ENCODE assay signal across 9 mouse cellular contexts in genomic region chr3:51660821-51661276, GRCm38 (mm10). TPM values are rescaled to one million over a fixed set of nuclear protein-coding genes. Genes with fewer than 3 reads are reported as not detected.
DNase-seq lines count a peak whose midpoint lies in the region; ATAC-seq and TF ChIP-seq lines count a peak whose summit lies in the region.
"Had no signal": no experiment of that assay in that cellular context is flagged by ENCODE, and none has a peak within 500 bp of the region (broad histone marks: within the 10 kb centered on the region; RNA-seq: fewer than 3 reads in every experiment).

No protein-coding gene starts in this region.

- no peak overlapping the region for H3K9ac ChIP-seq in midbrain, embryonic 14.5 days (replicated peaks; ENCODE audit: low read length)
- H3K9ac ChIP-seq in midbrain, embryonic 16.5 days (ENCODE audit: low read depth, low read length): no peak overlapping the region
- peak overlapping the region; percentile 37 for H3K9ac ChIP-seq in liver, embryonic 14.5 days (replicated peaks)

- TF ChIP-seq CTCF in liver, embryonic 14.5 days (IDR thresholded peaks at IDR 0.05; ENCODE audit: low read depth): no peak
- TF ChIP-seq CTCF in kidney, adult 2 months (conservative IDR thresholded peaks at IDR 0.05; ENCODE audit: insufficient read depth, insufficient read length, low read depth, low read length): no peak

- no peak overlapping the region for H3K4me3 ChIP-seq in midbrain, embryonic 14.5 days (replicated peaks; ENCODE audit: low read depth, low read length)
- no peak overlapping the region for H3K4me3 ChIP-seq in midbrain, embryonic 16.5 days (ENCODE audit: low read depth, low read length)
- peak overlapping the region; percentile 28 to 39 for H3K4me3 ChIP-seq in liver, embryonic 14.5 days (ENCODE audit: insufficient read depth in 1 of 2, low read depth in 2 of 2, low read length in 2 of 2)
- no peak overlapping the region for H3K4me3 ChIP-seq in kidney, adult 2 months (ENCODE audit: insufficient read depth, low read depth, low read length)
- H3K4me3 ChIP-seq in hindbrain, embryonic 10.5 days: no peak overlapping the region

- H3K36me3 ChIP-seq in midbrain, embryonic 14.5 days (ENCODE audit: control insufficient read depth, insufficient read depth, low read length): no peaks in the 10 kb centered on the region
- H3K36me3 ChIP-seq in midbrain, embryonic 16.5 days (ENCODE audit: control insufficient read depth, insufficient read depth, low read length): no peaks in the 10 kb centered on the region
- no peaks in the 10 kb centered on the region for H3K36me3 ChIP-seq in liver, embryonic 14.5 days (replicated peaks; ENCODE audit: control insufficient read depth, insufficient read depth, low read depth)
- H3K36me3 ChIP-seq in kidney, adult 2 months (ENCODE audit: control insufficient read depth, insufficient read depth, low read length): no peaks in the 10 kb centered on the region
- H3K36me3 ChIP-seq in hindbrain, embryonic 10.5 days: no peaks in the 10 kb centered on the region

- no peaks in the 10 kb centered on the region for H3K27me3 ChIP-seq in midbrain, embryonic 14.5 days (ENCODE audit: control insufficient read depth, insufficient read depth, low read length)
- H3K27me3 ChIP-seq in midbrain, embryonic 16.5 days (ENCODE audit: control insufficient read depth, insufficient read depth, low read depth, low read length): no peaks in the 10 kb centered on the region
- H3K27me3 ChIP-seq in liver, embryonic 14.5 days (ENCODE audit: control insufficient read depth, insufficient read depth, low read length): no peaks in the 10 kb centered on the region
- H3K27me3 ChIP-seq in kidney, adult 2 months (replicated peaks; ENCODE audit: control insufficient read depth, insufficient read depth, low read length): no peaks in the 10 kb centered on the region
- no peaks in the 10 kb centered on the region for H3K27me3 ChIP-seq in hindbrain, embryonic 10.5 days (ENCODE audit: insufficient read depth, poor library complexity, severe bottlenecking)

- no peak overlapping the region for H3K27ac ChIP-seq in midbrain, embryonic 14.5 days (replicated peaks; ENCODE audit: low read depth, low read length)
- no peak overlapping the region for H3K27ac ChIP-seq in midbrain, embryonic 16.5 days (ENCODE audit: low read length)
- H3K27ac ChIP-seq in liver, embryonic 14.5 days: peak overlapping the region; percentile 50
- no peak overlapping the region for H3K27ac ChIP-seq in kidney, adult 2 months (ENCODE audit: insufficient read depth, low read depth, low read length)
- no peak overlapping the region for H3K27ac ChIP-seq in hindbrain, embryonic 10.5 days

- no peak for TF ChIP-seq EP300 in liver, embryonic 14.5 days (IDR thresholded peaks at IDR 0.05; ENCODE audit: low read depth)

- no peak for ATAC-seq in midbrain, embryonic 14.5 days (ENCODE audit: low FRiP score, low TSS enrichment)
- ATAC-seq in midbrain, embryonic 16.5 days: no peak
- peak; percentile 68 for ATAC-seq in liver, embryonic 14.5 days (ENCODE audit: insufficient read depth)

- H3K4me2 ChIP-seq in midbrain, embryonic 14.5 days (ENCODE audit: low read length): no peak overlapping the region
- no peak overlapping the region for H3K4me2 ChIP-seq in midbrain, embryonic 16.5 days (ENCODE audit: low read length)
- peak overlapping the region; percentile 51 for H3K4me2 ChIP-seq in liver, embryonic 14.5 days (ENCODE audit: low read depth)

- no peaks in the 10 kb centered on the region for H3K9me3 ChIP-seq in midbrain, embryonic 14.5 days (ENCODE audit: control insufficient read depth, low read length)
- no peaks in the 10 kb centered on the region for H3K9me3 ChIP-seq in midbrain, embryonic 16.5 days (replicated peaks; ENCODE audit: control insufficient read depth, low read length, poor library complexity, severe bottlenecking)
- H3K9me3 ChIP-seq in liver, embryonic 14.5 days (ENCODE audit: control insufficient read depth, low read length): no peaks in the 10 kb centered on the region
- no peaks in the 10 kb centered on the region for H3K9me3 ChIP-seq in hindbrain, embryonic 10.5 days

- no peak for TF ChIP-seq POLR2A in kidney, adult 2 months (IDR thresholded peaks at IDR 0.05; ENCODE audit: low read depth, low read length)

- H3K4me1 ChIP-seq in midbrain, embryonic 14.5 days (ENCODE audit: control insufficient read depth, insufficient read depth, low read length): no peaks in the 10 kb centered on the region
- H3K4me1 ChIP-seq in midbrain, embryonic 16.5 days (ENCODE audit: control insufficient read depth, insufficient read depth, low read length): no peaks in the 10 kb centered on the region
- H3K4me1 ChIP-seq in liver, embryonic 14.5 days (replicated peaks; ENCODE audit: control insufficient read depth in 2 of 2, insufficient read depth in 2 of 2, low read length in 1 of 2): peaks cover 16 to 30% of the 10 kb centered on the region in 2 experiments
- H3K4me1 ChIP-seq in kidney, adult 2 months (ENCODE audit: control insufficient read depth, insufficient read depth, low read length): no peaks in the 10 kb centered on the region
- peaks cover 10% of the 10 kb centered on the region; the same call in 1 of the 2 replicates for H3K4me1 ChIP-seq in hindbrain, embryonic 10.5 days (replicated peaks)

- peak; percentile 18 for DNase-seq in midbrain, embryonic 14.5 days
- peak; percentile 50 for DNase-seq in adrenal gland, postnatal 14 days
- no peak for DNase-seq in liver, embryonic 14.5 days (ENCODE audit: low read depth in 3 of 3, low spot score in 3 of 3)
- peak; percentile 48 for DNase-seq in thymus, postnatal 14 days
- DNase-seq in kidney, adult 2 months: no peak
- no peak for DNase-seq in hindbrain, embryonic 10.5 days (ENCODE audit: low spot score)
- DNase-seq in T-cell, adult 2 months (ENCODE audit: low spot score): no peak
- DNase-seq: kidney, adult 8-10 months had no signal

- WGBS in midbrain, embryonic 14.5 days: 84% methylated on average over 3 of the region's 3 CpGs
- WGBS in midbrain, embryonic 16.5 days: 74% methylated on average over 3 of the region's 3 CpGs
- WGBS in liver, embryonic 14.5 days (ENCODE audit: insufficient replicate concordance): 58% methylated on average over 3 of the region's 3 CpGs
- 96% methylated on average over 3 of the region's 3 CpGs for WGBS in kidney, adult 2 months
- 87% methylated on average over 3 of the region's 3 CpGs for WGBS in hindbrain, embryonic 10.5 days

RNA-seq across cellular contexts. Expression of gene Mgst2, which starts 0.7 kb away (rescaled TPM):
- polyA plus RNA-seq in midbrain, embryonic 14.5 days (2014; fragmentation: Nextera tagmentation; extraction: Ambion mirVana): 0.46 and 0.86 TPM in 2 replicates
- polyA plus RNA-seq in midbrain, embryonic 16.5 days (2015; fragmentation: Nextera tagmentation; extraction: Ambion mirVana): 0.66 and 0.94 TPM in 2 replicates
- total RNA-seq in adrenal gland, postnatal 14 days (2021): 65.8 and 71.2 TPM in 2 replicates
- polyA plus RNA-seq in liver, embryonic 14.5 days (2012; rRNA removed): 2.8 and 3.6 TPM in 2 replicates
- polyA plus RNA-seq in liver, embryonic 14.5 days (2014; fragmentation: Nextera tagmentation; extraction: Ambion mirVana): 19.0 and 20.8 TPM in 2 replicates
- 0.11 and 0.55 TPM in 2 replicates for polyA plus RNA-seq in kidney, adult 2 months (2012; rRNA removed)
- polyA plus RNA-seq in hindbrain, embryonic 10.5 days (2016; fragmentation: Nextera tagmentation; extraction: Ambion mirVana): 0.42 TPM in 1 of 2 replicates, not detected in the other

Comparison
In these comparisons a context has a peak if more than half of its experiments do, and no peak if none do; other contexts are left out.
1. DNase-seq: peak in midbrain, embryonic 14.5 days (single experiment), adrenal gland, postnatal 14 days (single experiment) and thymus, postnatal 14 days (single experiment); none in liver, embryonic 14.5 days (0 of 3), kidney, adult 2 months (single experiment), hindbrain, embryonic 10.5 days (single experiment) and T-cell, adult 2 months (single experiment).
2. H3K4me3 ChIP-seq: peak in liver, embryonic 14.5 days (2 of 2); none in midbrain, embryonic 14.5 days (single experiment), midbrain, embryonic 16.5 days (single experiment), kidney, adult 2 months (single experiment) and hindbrain, embryonic 10.5 days (single experiment).